Mouse (Mus musculus): ENCODE measurements around the gene Usp50.

GRCm38 (mm10) chr2:126682937-126683336 lies 100.3 kb downstream of the Usp50 start:
- TF ChIP-seq CTCF (conservative IDR thresholded peaks at IDR 0.05; ENCODE audit: insufficient read depth, insufficient read length, low read depth, low read length) (no peak), POLR2A (IDR thresholded peaks at IDR 0.05; ENCODE audit: low read depth, low read length) (no peak)

All from kidney, adult 2 months (tissue).